Mouse (Mus musculus): ENCODE data around the gene Plcz1. TPM values are rescaled to one million over a fixed set of nuclear protein-coding genes. Genes with fewer than 3 reads are reported as not detected.

The Plcz1 gene
- polyA plus RNA-seq, 1 experiment from 2014 or later: not detected

GRCm38 (mm10) chr6:139964895-139965294 lies 76.4 kb downstream of the Plcz1 start:
- H3K9ac ChIP-seq (replicated peaks): no peak overlapping the region
- H3K27me3 ChIP-seq (ENCODE audit: insufficient read depth, low read length): no peaks in the 10 kb centered on the region
- H3K4me3 ChIP-seq (ENCODE audit: low read depth, low read length): no peak overlapping the region
- H3K4me2 ChIP-seq (ENCODE audit: low read depth, low read length): no peak overlapping the region
- DNase-seq (no peak), ATAC-seq (no peak)
- H3K9me3 ChIP-seq (ENCODE audit: low read length): 0 out of 2 replicates have a peak, but pooled peaks cover 3% of the 10 kb centered on the region
- no peaks in the 10 kb centered on the region for H3K4me1 ChIP-seq (ENCODE audit: insufficient read depth)
- WGBS (ENCODE audit: insufficient replicate concordance): 59% methylated on average over 3 of the region's 3 CpGs
- no peaks in the 10 kb centered on the region for H3K36me3 ChIP-seq (replicated peaks; ENCODE audit: insufficient read depth, low read length)
- H3K27ac ChIP-seq (ENCODE audit: low read depth): no peak overlapping the region
- TF ChIP-seq CTCF (IDR thresholded peaks at IDR 0.05; ENCODE audit: low read depth) (no peak), EP300 (IDR thresholded peaks at IDR 0.05; ENCODE audit: low read depth) (no peak)

DNA sequence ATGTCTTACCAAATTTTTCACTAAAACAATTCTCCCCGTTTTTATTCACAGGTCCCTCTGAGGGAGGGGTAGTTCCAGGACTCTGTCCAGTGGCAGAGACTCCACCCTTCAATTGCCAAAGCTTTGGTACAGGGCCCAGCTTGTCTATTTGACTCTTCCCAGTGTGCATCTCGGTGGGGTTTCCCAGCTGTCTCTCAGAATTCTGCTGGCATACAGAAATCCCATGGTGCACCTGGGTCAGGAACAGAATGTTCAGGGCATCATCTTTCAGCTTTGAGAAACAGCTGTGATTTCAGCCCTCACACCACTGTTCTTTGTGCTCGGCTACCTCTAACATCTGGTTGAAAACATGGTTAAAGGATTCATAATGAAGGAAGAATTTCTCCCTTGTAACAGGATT lies 77.5 kb downstream of the Plcz1 start:
- H3K4me2 ChIP-seq (ENCODE audit: low read depth, low read length): no peak overlapping the region
- DNase-seq (no peak), ATAC-seq (no peak)
- H3K9ac ChIP-seq (replicated peaks): no peak overlapping the region
- no peaks in the 10 kb centered on the region for H3K4me1 ChIP-seq (ENCODE audit: insufficient read depth)
- no peak overlapping the region for H3K4me3 ChIP-seq (ENCODE audit: low read depth, low read length)
- 0 out of 2 replicates have a peak, but pooled peaks cover 3% of the 10 kb centered on the region for H3K9me3 ChIP-seq (ENCODE audit: low read length)
- no peak for TF ChIP-seq CTCF (IDR thresholded peaks at IDR 0.05; ENCODE audit: low read depth)
- TF ChIP-seq EP300 (IDR thresholded peaks at IDR 0.05; ENCODE audit: low read depth): no peak
- no peak overlapping the region for H3K27ac ChIP-seq (ENCODE audit: low read depth)
- 68% methylated on average over 3 of the region's 3 CpGs for WGBS (ENCODE audit: insufficient replicate concordance)
- H3K27me3 ChIP-seq (ENCODE audit: insufficient read depth, low read length): no peaks in the 10 kb centered on the region
- H3K36me3 ChIP-seq (replicated peaks; ENCODE audit: insufficient read depth, low read length): no peaks in the 10 kb centered on the region

GRCm38 (mm10) chr6:139957531-139958241 lies 83.6 kb downstream of the Plcz1 start:
- H3K27ac ChIP-seq (ENCODE audit: low read depth): no peak overlapping the region
- no peaks in the 10 kb centered on the region for H3K27me3 ChIP-seq (ENCODE audit: insufficient read depth, low read length)
- 51% methylated on average over 7 of the region's 7 CpGs for WGBS (ENCODE audit: insufficient replicate concordance)
- H3K36me3 ChIP-seq (replicated peaks; ENCODE audit: insufficient read depth, low read length): no peaks in the 10 kb centered on the region
- DNase-seq (peak; percentile 24), ATAC-seq (no peak)
- H3K9ac ChIP-seq (replicated peaks): no peak overlapping the region
- no peak for TF ChIP-seq EP300 (IDR thresholded peaks at IDR 0.05; ENCODE audit: low read depth)
- TF ChIP-seq CTCF (IDR thresholded peaks at IDR 0.05; ENCODE audit: low read depth): no peak
- no peak overlapping the region for H3K4me3 ChIP-seq (ENCODE audit: low read depth, low read length)
- H3K9me3 ChIP-seq (ENCODE audit: low read length): 0 out of 2 replicates have a peak, but pooled peaks cover 3% of the 10 kb centered on the region
- H3K4me2 ChIP-seq (ENCODE audit: low read depth, low read length): no peak overlapping the region
- H3K4me1 ChIP-seq (ENCODE audit: insufficient read depth): no peaks in the 10 kb centered on the region

DNA sequence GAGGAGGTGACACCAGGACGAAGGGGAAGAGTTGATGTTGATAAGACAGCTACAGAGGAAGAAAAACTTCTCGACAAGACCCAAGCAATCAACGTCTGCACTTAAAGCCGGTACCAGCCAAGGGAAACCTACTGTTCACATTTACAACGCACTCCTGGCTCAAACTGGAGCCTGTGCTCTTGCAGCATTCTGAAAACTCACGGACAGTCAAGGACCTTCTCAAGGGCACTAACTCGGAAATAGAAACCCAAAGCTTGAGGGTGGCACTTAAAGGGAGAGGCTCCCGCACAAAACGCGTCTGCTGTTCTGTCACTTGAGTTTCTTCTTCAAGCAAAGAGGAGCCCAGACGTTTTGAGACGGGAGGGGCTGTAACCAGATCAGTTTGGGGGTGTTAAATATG lies 87.7 kb downstream of the Plcz1 start:
- TF ChIP-seq EP300 (IDR thresholded peaks at IDR 0.05; ENCODE audit: low read depth): no peak
- no peak for TF ChIP-seq CTCF (IDR thresholded peaks at IDR 0.05; ENCODE audit: low read depth)
- H3K9ac ChIP-seq (replicated peaks): no peak overlapping the region
- no peak overlapping the region for H3K4me2 ChIP-seq (ENCODE audit: low read depth, low read length)
- no peaks in the 10 kb centered on the region for H3K9me3 ChIP-seq (ENCODE audit: low read length)
- H3K27me3 ChIP-seq (ENCODE audit: insufficient read depth, low read length): no peaks in the 10 kb centered on the region
- ATAC-seq (no peak), DNase-seq (no peak)
- H3K36me3 ChIP-seq (replicated peaks; ENCODE audit: insufficient read depth, low read length): no peaks in the 10 kb centered on the region
- no peak overlapping the region for H3K4me3 ChIP-seq (ENCODE audit: low read depth, low read length)
- WGBS (ENCODE audit: insufficient replicate concordance): 62% methylated on average over 12 of the region's 12 CpGs
- H3K4me1 ChIP-seq (ENCODE audit: insufficient read depth): no peaks in the 10 kb centered on the region
- H3K27ac ChIP-seq (ENCODE audit: low read depth): no peak overlapping the region

DNA sequence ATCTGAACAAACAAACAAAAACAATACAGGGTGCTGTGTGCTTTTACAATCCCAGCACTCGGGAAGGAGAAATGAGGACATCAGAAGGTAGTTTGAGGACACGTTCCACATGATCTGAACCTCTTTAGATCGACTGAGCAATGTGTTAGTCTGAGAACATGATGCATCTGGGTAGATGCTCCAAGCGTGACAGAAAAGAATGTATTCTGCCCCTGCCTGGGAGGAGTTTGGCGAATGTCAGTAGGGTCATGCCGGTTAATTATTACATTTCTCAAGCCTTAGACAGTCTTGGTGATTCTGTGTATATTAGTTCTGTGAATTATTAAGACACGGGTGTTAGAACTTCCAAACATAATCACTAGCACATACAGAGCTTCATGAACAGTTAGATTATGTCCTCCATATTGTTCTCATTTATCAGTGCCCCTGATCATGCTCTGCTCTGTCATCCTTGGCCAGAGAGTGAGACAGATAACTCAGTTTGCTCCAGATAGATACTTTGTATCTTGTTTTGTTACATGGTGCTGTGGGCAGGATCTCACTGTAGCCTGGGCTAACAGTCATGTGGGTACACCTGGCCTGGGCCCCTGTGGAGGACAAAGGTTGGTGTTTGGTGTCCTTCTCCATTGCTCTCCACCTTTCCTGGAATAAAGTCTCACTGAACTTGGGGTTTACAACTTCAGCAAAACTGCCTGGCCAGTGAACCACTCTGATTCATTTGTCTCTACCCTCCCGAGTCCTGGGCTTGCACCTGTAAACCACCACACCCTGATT lies 94.0 kb downstream of the Plcz1 start:
- DNase-seq: no peak

More for the DNA sequence above, 94.0 kb downstream of the Plcz1 start:
- Histone ChIP-seq H3K4me1 (ENCODE audit: insufficient read depth) (no peaks in the 10 kb centered on the region), H3K36me3 (replicated peaks; ENCODE audit: insufficient read depth, low read length) (no peaks in the 10 kb centered on the region), H3K9ac (replicated peaks) (no peak overlapping the region), H3K4me3 (ENCODE audit: low read depth, low read length) (no peak overlapping the region), H3K27ac (ENCODE audit: low read depth) (peak overlapping the region; percentile 48; the same call in 1 of the 2 replicates), H3K4me2 (ENCODE audit: low read depth, low read length) (no peak overlapping the region), H3K9me3 (ENCODE audit: low read length) (no peaks in the 10 kb centered on the region), H3K27me3 (ENCODE audit: insufficient read depth, low read length) (no peaks in the 10 kb centered on the region)
- ATAC-seq: no peak
- TF ChIP-seq EP300 (IDR thresholded peaks at IDR 0.05; ENCODE audit: low read depth) (no peak), CTCF (IDR thresholded peaks at IDR 0.05; ENCODE audit: low read depth) (no peak)
- WGBS (ENCODE audit: insufficient replicate concordance): 69% methylated on average over 8 of the region's 8 CpGs

Other genes with a start within 250 kb of the Plcz1 start
- gene Capza3, start 205 bp downstream of the Plcz1 start, polyA plus RNA-seq (2015; fragmentation: Nextera tagmentation; extraction: Ambion mirVana): not detected in 2 replicates

All from liver, postnatal 0 days (tissue).